Mouse (Mus musculus) CH12F3 (cell line): ENCODE results near the gene Pgpep1l.
"Not testable (repeated sequence)": the region's sequence is repeated elsewhere in the genome, so short reads cannot be mapped to it uniquely, and the experiment has no call there.

Source experiments
- in situ Hi-C: fragments of 300-500 bp; cut with MboI; formaldehyde crosslinking; loops from 2 replicates; pipeline ENCODE4 v1.14.3; 2020; ENCODE audit warnings: low sequenced_read_pairs

Gene Pgpep1l

DNA sequence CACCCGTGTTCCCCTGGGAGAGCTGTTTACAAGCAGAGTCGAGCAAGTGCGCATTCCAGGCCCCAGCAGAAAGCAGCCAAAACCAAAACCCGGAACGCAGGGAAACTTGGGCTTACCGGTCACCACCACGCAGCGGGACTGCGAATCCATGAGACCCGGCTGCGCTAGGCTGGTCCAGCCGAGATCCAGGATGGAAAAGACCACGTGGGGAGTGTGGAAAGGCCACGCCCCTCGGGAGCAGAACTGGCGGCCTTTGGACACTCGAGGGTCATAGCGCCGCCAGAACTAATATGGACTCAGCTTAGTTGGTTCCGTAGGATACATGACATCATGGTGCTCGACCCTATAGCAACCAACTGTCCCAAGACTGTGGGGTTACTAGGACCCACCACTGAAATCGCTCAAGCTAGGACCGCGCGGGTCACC is at the start of gene Pgpep1l:
TSS of gene Pgpep1l (minus strand) at position 206 of the 426 bp plus-strand sequence.
- in situ Hi-C loops: no loop called here

DNA sequence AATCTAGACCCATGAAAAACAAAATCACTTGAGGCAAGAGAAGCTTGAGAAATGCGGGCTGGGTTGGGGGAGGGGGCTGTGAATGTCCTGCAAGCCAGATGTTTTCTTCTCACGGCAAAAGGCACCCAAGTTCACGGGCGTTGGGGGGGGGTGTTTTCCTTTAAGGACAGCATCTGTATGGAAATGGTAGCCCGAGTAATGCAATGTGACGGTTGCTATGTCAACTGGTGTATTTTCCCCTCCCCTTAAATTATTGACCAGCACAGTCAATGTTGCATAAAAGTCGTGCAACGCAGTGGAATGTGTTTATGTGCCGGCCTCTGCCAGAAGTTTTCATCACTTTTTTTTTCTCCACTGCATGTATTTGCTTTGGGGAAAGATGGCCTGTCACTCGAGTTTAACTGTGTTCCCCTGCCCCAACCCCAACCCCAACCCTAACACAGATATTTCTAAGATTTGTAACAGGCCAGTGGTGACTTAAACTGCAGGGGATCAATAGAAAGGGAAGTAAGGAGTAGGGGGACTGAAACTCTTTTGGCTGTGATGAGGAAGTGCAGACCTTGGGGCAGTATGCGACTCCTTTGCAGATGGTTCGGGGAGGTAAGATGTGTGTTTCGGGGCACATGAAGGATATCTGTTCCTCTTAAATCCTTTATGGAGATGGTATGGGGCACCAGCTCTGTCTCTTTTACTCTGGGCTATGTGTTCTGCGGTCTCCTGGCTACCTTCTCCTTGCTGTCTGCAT is 49.2 kb upstream of the Pgpep1l start:
- in situ Hi-C loops: loop anchor here (25.0 kb wide), 1 partner anchor 526 kb away; no protein-coding TSS in a partner anchor

DNA sequence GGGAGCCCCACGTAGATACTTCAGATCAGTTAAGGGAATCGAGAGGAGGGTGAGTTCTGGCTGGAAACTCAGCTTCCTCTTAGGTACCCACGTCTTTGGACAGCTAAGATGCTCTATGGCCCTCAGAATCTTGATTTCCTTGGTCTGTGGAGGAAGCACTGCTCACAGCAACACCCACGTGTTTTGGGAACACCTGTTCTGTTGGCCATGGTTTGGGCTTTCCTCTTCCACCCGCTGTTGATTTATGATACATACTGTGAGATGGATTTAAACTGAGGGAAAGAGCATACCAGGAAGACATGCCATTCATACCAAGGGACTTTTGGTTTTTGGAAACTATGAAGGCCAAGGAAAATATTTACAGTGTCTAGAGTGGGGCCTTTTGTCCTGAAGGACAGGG is 48.4 kb upstream of the Pgpep1l start:
- in situ Hi-C loops: loop anchor here (25.0 kb wide), 1 partner anchor 525 kb away; no protein-coding TSS in a partner anchor

DNA sequence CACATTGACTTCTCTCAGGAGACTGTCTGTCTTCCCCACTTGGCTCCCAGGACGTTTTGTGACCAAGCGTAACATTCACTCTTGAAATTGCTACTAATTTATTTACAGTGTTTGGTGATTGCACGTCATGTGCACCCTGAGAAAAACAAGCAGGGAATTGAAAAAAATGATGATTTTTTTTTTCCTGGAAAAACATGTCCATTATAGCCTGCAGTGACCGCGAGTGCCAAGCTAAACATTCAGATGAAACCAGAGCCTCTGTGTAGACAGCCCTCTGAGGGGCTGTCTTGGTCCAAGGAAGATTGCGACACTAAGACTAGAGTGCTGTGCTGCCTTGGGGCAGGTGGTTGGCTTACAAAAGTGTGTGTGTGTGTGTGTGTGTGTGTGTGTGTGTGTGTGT is 47.4 kb upstream of the Pgpep1l start:
- in situ Hi-C loops: loop anchor here (25.0 kb wide), 1 partner anchor 524 kb away; no protein-coding TSS in a partner anchor

GRCm38 (mm10) chr7:68306756-68307155 is 42.7 kb upstream of the Pgpep1l start:
- in situ Hi-C loops: loop anchor here (25.0 kb wide), 1 partner anchor 519 kb away; no protein-coding TSS in a partner anchor

- in situ Hi-C loops: loop anchor here (25.0 kb wide), 1 partner anchor 519 kb away; no protein-coding TSS in a partner anchor
These were observed 41.9 kb upstream of the Pgpep1l start for GRCm38 (mm10) chr7:68305781-68306575.

GRCm38 (mm10) chr7:68303685-68304084 is 39.7 kb upstream of the Pgpep1l start:
- in situ Hi-C loops: loop anchor here (25.0 kb wide), 1 partner anchor 516 kb away; no protein-coding TSS in a partner anchor

DNA sequence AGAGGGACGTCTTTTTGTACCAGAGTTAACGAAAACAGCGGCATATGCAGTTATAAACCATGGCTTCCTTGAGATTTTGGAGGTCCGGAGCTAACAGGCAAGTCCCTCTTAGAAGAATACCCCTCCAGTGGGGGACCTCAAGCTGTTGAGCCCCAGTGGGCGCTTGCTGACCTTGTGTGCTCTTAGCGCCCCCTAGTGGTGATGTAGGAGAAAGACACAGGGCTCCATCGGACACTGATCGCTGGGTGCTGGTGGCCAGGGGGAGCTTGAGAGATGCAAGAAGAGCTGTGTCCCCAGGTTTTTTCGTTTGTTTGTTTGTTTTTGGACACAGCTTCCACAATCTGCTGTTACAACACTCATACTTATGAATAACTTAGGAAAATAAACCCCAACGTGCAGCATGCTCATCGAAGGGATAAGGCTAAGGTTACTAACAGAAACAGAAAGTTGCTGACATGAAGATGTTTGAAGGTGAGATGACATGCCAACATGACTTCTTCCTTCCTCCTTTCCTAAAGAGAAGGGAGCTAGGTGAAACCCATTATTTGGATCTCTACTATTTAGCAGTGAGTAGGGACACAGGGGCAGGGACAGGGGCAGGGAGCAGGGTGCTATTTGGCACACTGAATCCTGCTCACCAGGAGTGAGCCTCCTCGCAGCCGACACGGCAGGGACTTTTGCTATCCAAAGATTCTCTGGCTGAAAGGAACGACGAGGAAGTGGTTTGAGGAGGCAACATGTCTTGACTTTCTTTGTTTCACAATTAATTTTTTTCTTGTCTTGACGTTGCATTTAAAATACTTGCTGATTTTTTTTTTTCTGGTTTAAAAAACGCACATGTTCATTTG is 38.8 kb upstream of the Pgpep1l start:
- in situ Hi-C loops: loop anchor here (25.0 kb wide), 1 partner anchor 516 kb away; no protein-coding TSS in a partner anchor

DNA sequence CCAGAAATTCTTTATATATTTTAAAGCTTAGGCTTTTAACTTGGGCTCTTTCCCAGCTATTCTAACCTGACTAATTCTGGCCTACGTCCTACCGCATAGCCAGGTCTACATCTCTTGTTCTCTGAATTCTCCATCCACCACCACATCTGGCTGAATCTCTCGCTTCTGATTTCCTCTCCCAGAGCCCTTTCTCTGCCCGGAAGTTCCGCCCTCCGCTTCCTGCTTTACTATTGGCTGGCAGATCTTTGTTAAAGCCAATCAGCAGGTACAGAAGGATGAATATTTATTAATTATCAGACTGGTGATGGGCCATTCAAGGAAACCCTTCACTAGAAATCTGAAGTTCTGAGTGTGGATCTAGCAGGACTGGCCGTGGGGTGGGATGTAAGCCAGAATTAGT is 37.1 kb upstream of the Pgpep1l start:
- in situ Hi-C loops: loop anchor here (25.0 kb wide), 1 partner anchor 514 kb away; no protein-coding TSS in a partner anchor

GRCm38 (mm10) chr7:68298381-68299076 is 34.5 kb upstream of the Pgpep1l start:
- in situ Hi-C loops: no loop called here

- in situ Hi-C loops: no loop called here
These were observed 32.5 kb upstream of the Pgpep1l start for GRCm38 (mm10) chr7:68296487-68296886.

DNA sequence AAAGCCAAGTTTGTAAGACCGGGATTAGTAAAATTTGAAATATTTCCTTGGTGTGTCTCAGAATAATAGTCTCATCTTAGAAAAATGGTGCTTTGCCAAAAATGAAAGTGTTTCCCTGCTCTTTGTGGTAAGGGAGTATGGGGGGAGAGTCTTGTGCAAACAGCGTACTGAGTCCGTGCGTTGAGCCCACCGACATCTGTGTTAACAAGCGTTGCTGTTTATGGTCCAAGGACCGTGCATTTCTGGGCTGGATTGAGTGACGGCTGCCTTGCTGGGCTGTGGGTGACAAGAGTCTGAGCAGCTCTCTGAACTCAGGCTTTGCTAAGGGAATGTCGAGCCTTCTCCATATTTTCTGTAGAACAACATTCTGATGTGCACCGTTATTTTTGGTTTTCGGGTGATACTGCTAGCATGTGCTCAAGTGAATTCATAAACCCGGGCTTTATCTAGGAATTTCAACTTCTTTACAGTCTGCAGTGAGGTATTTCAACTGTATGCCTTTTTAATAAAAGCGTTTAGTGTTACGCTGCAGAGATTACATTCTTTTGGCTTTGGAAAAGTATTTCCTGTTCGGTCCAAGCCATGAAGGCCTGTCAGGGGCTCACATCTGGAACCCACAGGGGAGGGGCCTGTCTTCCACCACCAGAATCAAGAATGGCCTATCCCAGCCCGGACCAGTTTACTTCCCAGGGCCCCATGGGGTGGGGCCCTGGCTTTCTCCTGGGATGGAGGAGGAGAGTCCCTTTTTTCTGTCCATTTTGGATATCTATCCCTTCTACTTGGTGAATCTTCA is 30.2 kb upstream of the Pgpep1l start:
- in situ Hi-C loops: no loop called here

GRCm38 (mm10) chr7:68291603-68292002 is 27.6 kb upstream of the Pgpep1l start:
- in situ Hi-C loops: no loop called here

DNA sequence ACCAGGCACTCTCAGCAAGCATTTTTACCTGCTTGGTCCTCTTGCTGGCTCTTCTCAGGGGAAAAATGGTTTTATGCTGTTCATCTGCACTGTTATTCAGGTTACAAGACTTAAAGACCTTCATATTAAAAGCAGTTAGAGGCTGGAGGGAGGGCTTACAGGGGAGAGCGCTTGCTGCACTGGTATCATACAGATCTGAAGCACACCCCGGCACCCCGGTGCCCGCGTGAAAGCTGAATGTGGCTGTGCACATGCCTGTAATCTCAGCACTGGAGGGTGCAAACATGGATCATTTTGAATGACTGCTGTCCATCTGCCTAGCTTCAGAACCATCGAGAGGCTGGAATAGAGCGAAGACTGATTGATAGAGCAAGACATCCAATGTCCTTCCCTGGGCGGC is 25.0 kb upstream of the Pgpep1l start:
- in situ Hi-C loops: no loop called here

DNA sequence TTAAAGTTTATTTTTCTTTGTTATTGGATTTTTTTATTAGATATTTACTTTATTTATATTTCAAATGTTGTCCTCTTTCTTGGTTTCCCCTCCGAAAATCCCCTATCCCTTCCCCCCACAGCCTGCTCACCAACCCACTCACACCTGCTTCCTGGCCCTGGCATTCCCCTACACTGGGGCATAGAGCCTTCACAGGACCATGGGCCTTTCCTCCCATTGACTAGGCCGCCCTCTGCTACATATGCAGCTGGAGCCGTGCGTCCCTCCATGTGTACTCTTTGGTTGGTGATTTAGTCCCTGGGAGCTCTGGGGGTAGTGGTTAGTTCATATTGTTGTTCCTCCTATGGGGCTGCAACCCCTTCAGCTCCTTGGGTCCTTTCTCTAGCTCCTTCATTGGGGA is 24.0 kb upstream of the Pgpep1l start:
- in situ Hi-C loops: not testable (repeated sequence)

GRCm38 (mm10) chr7:68287582-68287981 is 23.5 kb upstream of the Pgpep1l start:
- in situ Hi-C loops: no loop called here

GRCm38 (mm10) chr7:68286526-68287481 is 22.8 kb upstream of the Pgpep1l start:
- in situ Hi-C loops: no loop called here

GRCm38 (mm10) chr7:68285851-68286298 is 21.8 kb upstream of the Pgpep1l start:
- in situ Hi-C loops: no loop called here
